Mouse (Mus musculus) E14TG2a.4 (cell line): ENCODE measurements at regions not wholly inside any gene's neighbourhood (a gene's known extent, or its start where the extent isn't known, plus 50 kb on each side); places are given as distances from the start of the nearest gene placed in this dataset.

Source experiments
- CTCF ChIP-seq: conservative IDR thresholded peaks from 2 replicates; pipeline ENCODE4 v1.5.1; 2014; ENCODE audit warnings: low read length
- NANOG ChIP-seq: IDR thresholded peaks from 2 replicates; pipeline ENCODE4 v1.6.1; 2014; ENCODE audit warnings: borderline replicate concordance, low read length, mixed read lengths
- POU5F1 ChIP-seq: IDR thresholded peaks from 2 replicates; pipeline ENCODE4 v1.6.1; 2014; ENCODE audit warnings: low read length, borderline replicate concordance

- TF ChIP-seq CTCF = no peak
- no peak for TF ChIP-seq POU5F1
- TF ChIP-seq NANOG = no peak
These were observed 198.5 kb downstream of the Fam84b start for GRCm38 (mm10) chr15:60655113-60655512.
